Mouse (Mus musculus) heart, adult 11 months (tissue): Measurements from ENCODE around the gene Lrrc8d.

Experiments
- DNase-seq: peaks from one replicate; pipeline ENCODE4 v3.0.0; 2022

Gene Lrrc8d

GRCm38 (mm10) chr5:105699141-105700069 is at the start of gene Lrrc8d:
Gene Lrrc8d (plus strand): TSS chr5:105699969.
- peak; percentile 99 for DNase-seq

DNA sequence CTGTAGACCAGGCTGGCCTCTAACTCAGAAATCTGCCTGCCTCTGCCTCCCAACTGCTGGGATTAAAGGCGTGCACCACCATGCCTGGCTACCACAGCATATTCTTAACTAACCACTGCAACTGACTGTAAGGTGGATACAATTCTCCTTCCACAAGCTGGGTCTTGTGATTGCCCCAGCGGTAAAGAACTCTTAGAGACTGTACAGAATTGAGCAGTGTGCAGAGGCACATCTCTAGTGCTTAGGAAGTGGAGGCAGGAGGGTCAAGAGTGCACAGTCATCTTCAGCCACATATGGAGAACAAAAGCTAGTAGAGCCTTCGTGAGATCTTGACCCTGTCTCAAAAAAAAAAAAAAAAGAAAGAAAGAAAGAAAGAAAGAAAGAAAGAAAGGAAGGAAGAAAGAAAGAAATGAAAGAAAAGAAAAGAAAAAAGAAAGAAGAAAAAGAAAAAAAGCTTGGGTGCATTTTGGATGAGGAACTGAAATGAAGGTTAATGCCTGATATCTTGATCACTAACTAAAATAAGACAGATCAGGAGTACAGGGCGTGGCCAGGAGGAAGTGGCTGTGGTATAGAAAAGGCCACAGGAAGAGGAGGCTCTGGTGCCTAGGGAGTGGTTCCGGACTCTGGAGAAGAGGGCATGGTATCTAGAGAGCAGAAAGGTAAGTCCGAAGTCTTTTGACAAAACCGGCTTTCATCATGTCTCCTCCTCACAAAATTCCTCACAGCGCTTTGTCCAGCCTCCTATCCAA is 48.9 kb upstream of the Lrrc8d start:
- peak; percentile 89 for DNase-seq

DNA sequence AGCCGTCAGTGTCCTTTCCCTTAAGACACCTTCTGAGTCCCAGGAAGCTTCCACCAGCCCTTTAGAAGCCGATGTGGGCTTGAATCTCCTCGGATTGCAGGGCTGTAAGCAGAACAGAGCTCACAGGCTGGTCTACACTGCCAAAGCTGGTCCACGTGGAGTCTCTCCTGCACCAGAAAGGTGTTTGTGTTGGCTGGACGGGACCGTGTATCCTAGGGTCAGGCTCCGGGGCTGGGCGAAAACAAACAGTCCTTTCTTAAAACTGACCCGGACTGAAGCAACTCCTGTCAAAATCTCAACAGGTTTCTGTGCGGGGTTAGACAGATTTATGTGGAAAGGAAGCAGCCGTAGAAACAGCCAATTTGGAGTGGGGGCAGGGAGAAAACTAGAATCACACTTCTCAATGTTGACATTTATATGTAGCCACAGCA is 48.2 kb upstream of the Lrrc8d start:
- DNase-seq = peak; percentile 95

- DNase-seq = peak; percentile 97
Observed at GRCm38 (mm10) chr5:105654237-105655063, 45.3 kb upstream of the Lrrc8d start.

DNA sequence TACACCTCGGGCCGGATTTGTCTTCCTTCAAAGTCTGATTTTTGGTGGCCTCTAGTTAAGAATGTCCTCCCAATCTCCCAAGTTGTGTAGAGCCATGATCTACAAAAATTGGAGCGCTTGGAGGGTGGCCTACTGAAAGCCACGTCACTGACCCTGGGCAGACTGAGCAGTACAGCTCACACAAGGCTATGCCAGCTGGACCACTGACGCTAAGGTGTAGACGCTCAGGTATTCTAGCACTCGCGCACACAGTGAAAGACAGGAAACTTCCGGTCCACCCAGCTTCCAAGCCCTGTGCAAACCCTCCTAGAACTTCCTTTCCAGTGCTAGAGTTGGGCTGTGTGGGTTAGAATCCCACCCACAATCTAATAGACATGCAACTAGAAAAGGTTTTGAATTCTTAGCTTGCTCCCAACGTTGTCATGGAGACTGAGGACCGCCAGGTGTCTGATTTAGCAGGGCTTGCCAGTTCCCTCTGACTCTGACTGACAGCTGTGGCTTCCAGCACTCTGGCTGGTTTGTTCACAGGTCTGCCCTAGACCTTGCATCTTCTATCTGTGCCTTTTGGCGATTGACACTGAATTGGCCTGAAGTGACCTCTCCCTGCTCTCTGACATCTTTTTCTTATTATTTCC is 44.6 kb upstream of the Lrrc8d start:
- DNase-seq = no peak

DNA sequence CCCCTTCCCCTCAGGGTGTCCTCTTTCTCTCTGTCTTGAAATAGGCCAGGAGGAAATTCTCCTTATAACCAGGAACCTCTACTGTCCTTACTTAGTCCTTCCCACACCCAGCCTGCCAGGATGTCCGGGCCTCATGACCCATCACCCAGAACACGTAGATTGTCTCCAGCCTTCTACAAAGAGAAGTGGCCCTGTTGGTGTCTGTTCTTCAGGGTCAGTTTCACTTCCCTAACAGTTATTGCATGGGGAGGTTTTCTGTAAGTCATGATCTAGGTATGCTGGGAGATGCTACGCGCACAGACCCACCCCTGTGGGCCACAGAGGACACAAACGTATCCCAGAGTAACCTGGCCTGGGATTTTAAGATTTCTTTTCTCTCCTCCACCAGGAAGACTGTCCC is 37.9 kb upstream of the Lrrc8d start:
- DNase-seq = no peak

- DNase-seq = no peak
Observed at GRCm38 (mm10) chr5:105666930-105667329, 32.8 kb upstream of the Lrrc8d start.

DNA sequence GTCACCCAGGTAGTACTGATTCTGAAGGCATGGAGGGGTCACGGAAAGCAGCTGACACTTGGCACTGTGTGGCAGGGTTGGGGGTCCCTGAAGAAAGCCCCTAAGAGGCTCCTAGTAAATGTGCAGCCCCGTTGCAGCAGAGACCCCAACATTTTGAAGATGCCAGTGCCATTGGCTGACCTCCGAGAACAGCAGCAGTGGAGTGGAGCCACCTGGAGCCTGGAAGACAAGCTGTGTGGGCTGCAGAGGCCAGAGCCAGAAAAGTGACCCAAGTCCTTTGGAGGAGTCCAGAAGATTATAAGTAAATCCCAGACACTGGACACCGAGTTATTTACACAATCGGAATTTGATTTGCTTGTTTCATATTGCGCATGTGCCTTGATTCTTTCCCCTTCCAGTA is 32.4 kb upstream of the Lrrc8d start:
- DNase-seq = peak; percentile 94

DNA sequence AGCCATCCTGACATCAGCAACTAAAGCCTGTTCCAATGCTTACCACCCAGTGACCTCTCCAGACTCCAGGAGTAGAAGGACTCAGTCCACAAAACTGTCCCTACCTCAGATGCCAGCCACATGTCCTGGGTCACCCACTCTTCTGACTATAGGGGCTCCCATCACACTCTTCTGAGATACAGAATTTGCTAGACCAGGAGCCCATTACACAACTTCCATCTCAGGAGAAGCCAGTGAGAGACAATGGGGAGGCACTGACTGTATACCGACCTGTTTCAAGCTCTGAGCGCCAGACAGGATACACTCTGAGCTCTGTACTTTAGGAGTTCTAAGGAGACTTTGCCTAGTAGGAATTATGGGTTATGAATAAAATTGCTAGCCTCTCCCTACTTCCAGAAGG is 30.7 kb upstream of the Lrrc8d start:
- no peak for DNase-seq

DNA sequence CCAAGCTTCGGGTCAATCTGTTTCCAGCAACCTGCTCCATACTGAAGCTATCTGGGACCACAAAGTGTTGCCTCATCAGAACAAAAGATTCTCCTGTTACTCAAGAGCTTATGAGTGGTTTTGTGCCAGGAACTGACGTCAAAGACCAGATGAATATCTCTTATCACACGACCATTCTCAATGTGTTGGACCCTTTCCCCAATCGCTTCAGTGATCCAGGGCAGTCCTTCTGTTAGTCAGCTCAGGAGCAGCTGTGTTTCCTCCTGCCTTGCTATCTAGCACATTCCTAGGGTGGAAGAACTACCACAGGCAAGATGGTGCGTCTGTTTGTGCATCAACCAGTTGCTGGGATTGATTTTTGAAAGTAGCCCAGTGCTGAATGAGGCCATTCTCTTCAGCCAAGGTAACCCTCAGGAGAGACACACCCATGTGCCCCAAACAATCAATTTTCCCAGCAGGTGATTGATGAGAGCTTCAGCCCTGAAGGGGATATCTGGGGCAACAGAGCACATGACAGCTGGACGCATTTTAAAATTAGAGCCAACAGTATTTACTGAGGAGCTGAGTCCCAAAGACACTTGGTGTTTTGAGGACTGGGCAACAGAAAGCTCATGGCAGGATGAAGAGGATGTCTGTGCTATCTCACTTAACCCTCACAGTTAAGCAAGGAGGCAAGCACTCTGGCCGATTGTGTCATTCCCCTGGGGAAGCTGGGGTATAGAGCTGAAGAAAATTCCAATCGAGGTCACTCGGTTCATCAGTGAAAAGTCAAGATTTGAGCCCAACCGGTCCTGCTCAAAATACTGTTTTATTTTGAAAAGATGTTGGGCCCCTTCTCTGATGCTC is 30.0 kb upstream of the Lrrc8d start:
- peak; percentile 90 for DNase-seq

GRCm38 (mm10) chr5:105672332-105672731 is 27.4 kb upstream of the Lrrc8d start:
- no peak for DNase-seq

- DNase-seq = no peak
Observed at GRCm38 (mm10) chr5:105675511-105675910, 24.3 kb upstream of the Lrrc8d start.

DNA sequence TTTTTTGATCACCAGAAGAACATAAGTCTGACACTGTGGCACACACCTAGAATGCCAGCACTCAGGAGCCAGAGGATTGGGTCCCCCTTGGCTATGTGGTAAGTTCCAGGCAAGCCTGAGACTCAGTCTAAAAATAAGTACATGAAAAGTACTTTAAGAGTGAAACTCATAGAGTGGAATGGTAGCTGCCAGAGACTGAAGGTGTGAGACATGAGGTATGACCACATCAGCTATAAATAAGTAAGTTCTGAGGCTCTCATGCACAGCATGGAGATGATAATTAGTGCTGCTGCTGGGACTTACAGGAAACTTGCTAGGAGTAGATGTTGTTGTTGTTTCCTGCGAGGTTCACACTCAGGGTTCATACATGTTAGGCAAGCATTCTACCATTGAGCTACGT is 22.7 kb upstream of the Lrrc8d start:
- no peak for DNase-seq

- DNase-seq = no peak
Observed at GRCm38 (mm10) chr5:105678243-105678642, 21.5 kb upstream of the Lrrc8d start.

GRCm38 (mm10) chr5:105679261-105679660 is 20.5 kb upstream of the Lrrc8d start:
- DNase-seq = no peak

GRCm38 (mm10) chr5:105679921-105680843 is 19.6 kb upstream of the Lrrc8d start:
- DNase-seq = no peak

GRCm38 (mm10) chr5:105682143-105682611 is 17.6 kb upstream of the Lrrc8d start:
- DNase-seq = no peak

DNA sequence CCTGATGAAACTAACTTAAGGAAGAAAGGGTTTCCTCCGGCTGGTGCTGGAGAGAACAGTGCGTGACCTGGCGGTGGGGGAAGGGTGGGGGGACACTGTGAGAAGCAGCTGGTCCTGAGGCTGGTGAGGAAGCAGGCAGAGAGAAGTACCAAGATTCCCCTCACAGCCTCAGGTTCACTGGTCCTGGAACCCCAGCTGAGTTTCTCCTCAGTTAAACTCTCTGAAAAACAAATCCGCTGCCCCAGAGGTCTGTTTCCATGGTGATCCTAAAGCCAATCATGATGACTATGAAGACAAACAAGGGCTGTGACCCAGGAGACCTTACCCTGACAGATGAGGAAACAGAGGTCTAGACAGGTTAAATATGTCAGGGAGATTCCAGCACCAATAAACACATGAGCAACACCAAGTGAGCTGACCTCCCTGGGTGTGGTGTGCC is 15.8 kb upstream of the Lrrc8d start:
- DNase-seq = peak; percentile 90

DNA sequence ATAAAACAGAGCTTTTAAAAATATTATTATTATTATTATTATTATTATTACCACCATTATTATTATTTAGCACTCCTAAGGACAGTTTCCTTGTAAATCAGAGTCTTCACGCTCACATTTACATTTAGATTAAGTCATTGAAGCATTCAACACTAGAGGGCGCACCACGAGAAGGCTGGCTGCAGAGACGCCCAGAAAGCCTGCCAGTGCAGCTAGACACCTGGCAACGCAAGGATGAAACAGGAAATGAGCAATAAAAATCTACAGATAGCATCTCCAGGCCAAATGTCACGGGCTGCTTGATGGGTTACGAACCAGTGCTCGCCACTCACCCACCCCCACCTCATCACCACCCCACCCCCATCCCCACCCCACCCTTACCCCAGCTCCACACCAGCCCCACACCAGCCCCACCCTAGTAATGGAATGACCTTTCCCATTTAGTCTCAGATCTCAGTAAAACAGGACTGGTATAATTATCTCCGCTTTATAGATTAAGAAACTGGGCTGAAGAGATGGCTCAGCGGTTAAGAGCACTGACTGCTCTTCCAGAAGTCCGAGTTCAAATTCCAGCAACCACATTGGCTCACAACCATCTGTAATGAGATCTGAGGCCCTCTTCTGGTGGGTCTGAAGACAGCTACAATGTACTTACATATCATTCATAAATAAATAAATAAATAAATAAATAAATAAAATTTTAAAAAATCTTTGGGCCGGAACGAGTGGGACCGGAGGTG is 14.7 kb upstream of the Lrrc8d start:
- DNase-seq = peak; percentile 92
